ENCODE assay signal across 22 mouse cellular contexts in genomic region chr1:81897241-81897640, GRCm38 (mm10).
DNase-seq lines count a peak whose midpoint lies in the region.
"Had no signal": no experiment of that assay in that cellular context is flagged by ENCODE, and none has a peak within 500 bp of the region (broad histone marks: within the 10 kb centered on the region; RNA-seq: fewer than 3 reads in every experiment).

No protein-coding gene starts in this region.

- H3K27ac ChIP-seq in embryonic facial prominence, embryonic 10.5 days (replicated peaks) = no peak overlapping the region
- H3K27ac ChIP-seq: embryonic facial prominence, embryonic 12.5 days; forebrain, embryonic 12.5 days; kidney, embryonic 15.5 days; limb, embryonic 13.5 days; liver, embryonic 13.5 days had no signal

- no peaks in the 10 kb centered on the region for H3K27me3 ChIP-seq in embryonic facial prominence, embryonic 10.5 days (replicated peaks; ENCODE audit: low read depth, poor library complexity, severe bottlenecking)
- H3K27me3 ChIP-seq: embryonic facial prominence, embryonic 12.5 days; forebrain, embryonic 12.5 days; kidney, embryonic 15.5 days; limb, embryonic 13.5 days; liver, embryonic 13.5 days had no signal

- 0 out of 2 replicates have a peak, but pooled peaks cover 3% of the 10 kb centered on the region for H3K9me3 ChIP-seq in embryonic facial prominence, embryonic 10.5 days
- H3K9me3 ChIP-seq: embryonic facial prominence, embryonic 12.5 days; forebrain, embryonic 12.5 days; kidney, embryonic 15.5 days; limb, embryonic 13.5 days; liver, embryonic 13.5 days had no signal

- 79% methylated on average over 3 of the region's 3 CpGs for WGBS in embryonic facial prominence, embryonic 10.5 days

- intact Hi-C loops in heart, postnatal 10 days (cut with DNase I) = no loop called here

- H3K4me3 ChIP-seq in embryonic facial prominence, embryonic 10.5 days = no peak overlapping the region
- H3K4me3 ChIP-seq: embryonic facial prominence, embryonic 12.5 days; forebrain, embryonic 12.5 days; kidney, embryonic 15.5 days; limb, embryonic 13.5 days; liver, embryonic 13.5 days had no signal

- H3K36me3 ChIP-seq in embryonic facial prominence, embryonic 10.5 days (replicated peaks) = no peaks in the 10 kb centered on the region
- H3K36me3 ChIP-seq: embryonic facial prominence, embryonic 12.5 days; forebrain, embryonic 12.5 days; kidney, embryonic 15.5 days; limb, embryonic 13.5 days; liver, embryonic 13.5 days had no signal

- peak; percentile 14 for DNase-seq in adrenal gland, adult 8-10 months
- no peak for DNase-seq in adrenal gland, adult 18-20 months (ENCODE audit: low spot score in 2 of 2)
- peak; percentile 10 to 22 for DNase-seq in heart, adult 9 months (ENCODE audit: low spot score in 2 of 2)
- no peak for DNase-seq in heart, postnatal 10 days
- peak; percentile 48 for DNase-seq in adrenal gland, postnatal 10 days
- DNase-seq in gastrocnemius, adult 8-10 months (ENCODE audit: low spot score in 2 of 2) = peak; percentile 62 to 77
- no peak for DNase-seq in embryonic facial prominence, embryonic 10.5 days (ENCODE audit: low spot score)
- DNase-seq in cerebellum, postnatal 14 days = no peak
- DNase-seq: cerebellum, adult 11 months; cerebellum, adult 9-11 months; kidney, postnatal 36 days; layer of hippocampus, postnatal 36 days; liver, embryonic 13.5 days; lung, adult 2 months; lung, postnatal 14 days; right cerebral cortex, postnatal 14 days; thymus, adult 18-20 months; thymus, postnatal 36 days had no signal

- no peaks in the 10 kb centered on the region for H3K4me1 ChIP-seq in embryonic facial prominence, embryonic 10.5 days
- H3K4me1 ChIP-seq: embryonic facial prominence, embryonic 12.5 days; forebrain, embryonic 12.5 days; kidney, embryonic 15.5 days; limb, embryonic 13.5 days; liver, embryonic 13.5 days had no signal

Comparison
In these comparisons a context has a peak if more than half of its experiments do, and no peak if none do; other contexts are left out.
1. DNase-seq: peak in adrenal gland, adult 8-10 months (single experiment), heart, adult 9 months (2 of 2), adrenal gland, postnatal 10 days (single experiment) and gastrocnemius, adult 8-10 months (2 of 2); none in adrenal gland, adult 18-20 months (0 of 2), heart, postnatal 10 days (0 of 2), embryonic facial prominence, embryonic 10.5 days (single experiment) and cerebellum, postnatal 14 days (0 of 2).